ENCODE assay signal across 19 mouse cellular contexts in genomic region chr15:62153222-62153621, GRCm38 (mm10).
DNase-seq lines count a peak whose midpoint lies in the region; ATAC-seq and TF ChIP-seq lines count a peak whose summit lies in the region.
"Had no signal": no experiment of that assay in that cellular context is flagged by ENCODE, and none has a peak within 500 bp of the region (broad histone marks: within the 10 kb centered on the region; RNA-seq: fewer than 3 reads in every experiment).

No protein-coding gene starts in this region.

- peaks cover 95% of the 10 kb centered on the region for H3K4me1 ChIP-seq in liver, embryonic 12.5 days
- peaks cover 65% of the 10 kb centered on the region for H3K4me1 ChIP-seq in liver, embryonic 11.5 days (replicated peaks; ENCODE audit: control insufficient read depth, insufficient read depth, low read length)
- peaks cover 56 to 80% of the 10 kb centered on the region in 2 experiments for H3K4me1 ChIP-seq in liver, embryonic 14.5 days (replicated peaks; ENCODE audit: control insufficient read depth in 2 of 2, insufficient read depth in 2 of 2, low read length in 1 of 2)
- no peaks in the 10 kb centered on the region for H3K4me1 ChIP-seq in midbrain, postnatal 0 days (ENCODE audit: insufficient read depth, low read length)

- intact Hi-C loops in left cerebral cortex, postnatal 36 days (cut with DNase I): no loop called here
- intact Hi-C loops in left cerebral cortex, postnatal 4 days (cut with DNase I): no loop called here

- no peak for DNase-seq in liver, embryonic 11.5 days (ENCODE audit: low spot score)
- DNase-seq in liver, embryonic 14.5 days (ENCODE audit: low read depth in 3 of 3, low spot score in 3 of 3): no peak
- DNase-seq in midbrain, postnatal 0 days (ENCODE audit: low spot score): no peak
- no peak for DNase-seq in left cerebral cortex, postnatal 36 days (ENCODE audit: low spot score in 2 of 2)
- DNase-seq in left cerebral cortex, postnatal 4 days: no peak
- DNase-seq: adrenal gland, postnatal 36 days; cerebellum, adult 18-20 months; cerebellum, postnatal 25 days; embryo, embryonic 11 days; gastrocnemius, postnatal 14 days; heart, adult 2 months; kidney, postnatal 4 days; right cerebral cortex, postnatal 4 days had no signal

- peak overlapping the region; percentile 49 for H3K27ac ChIP-seq in liver, embryonic 12.5 days
- H3K27ac ChIP-seq in liver, embryonic 11.5 days (ENCODE audit: low read depth, low read length): no peak overlapping the region
- H3K27ac ChIP-seq in liver, embryonic 14.5 days: peak overlapping the region; percentile 1; the same call in 1 of the 2 replicates
- H3K27ac ChIP-seq in midbrain, postnatal 0 days (ENCODE audit: low read depth, low read length): no peak overlapping the region
- H3K27ac ChIP-seq: heart, adult 2 months; kidney, embryonic 15.5 days; stomach, postnatal 0 days had no signal

- H3K4me2 ChIP-seq in liver, embryonic 12.5 days: no peak overlapping the region
- no peak overlapping the region for H3K4me2 ChIP-seq in liver, embryonic 11.5 days
- no peak overlapping the region for H3K4me2 ChIP-seq in liver, embryonic 14.5 days (ENCODE audit: low read depth)
- no peak overlapping the region for H3K4me2 ChIP-seq in midbrain, postnatal 0 days (ENCODE audit: low read depth, low read length, poor library complexity, severe bottlenecking)
- H3K4me2 ChIP-seq: kidney, embryonic 15.5 days had no signal

- H3K27me3 ChIP-seq in liver, embryonic 12.5 days (replicated peaks): no peaks in the 10 kb centered on the region
- H3K27me3 ChIP-seq in liver, embryonic 11.5 days (replicated peaks; ENCODE audit: control insufficient read depth, insufficient read depth, low read length): no peaks in the 10 kb centered on the region
- no peaks in the 10 kb centered on the region for H3K27me3 ChIP-seq in liver, embryonic 14.5 days (ENCODE audit: control insufficient read depth, insufficient read depth, low read length)
- H3K27me3 ChIP-seq in midbrain, postnatal 0 days (ENCODE audit: insufficient read depth, low read length): no peaks in the 10 kb centered on the region
- H3K27me3 ChIP-seq: kidney, embryonic 15.5 days had no signal

- no peak for TF ChIP-seq EP300 in liver, embryonic 14.5 days (IDR thresholded peaks at IDR 0.05; ENCODE audit: low read depth)

- H3K9me3 ChIP-seq in liver, embryonic 12.5 days (replicated peaks): no peaks in the 10 kb centered on the region
- H3K9me3 ChIP-seq in liver, embryonic 11.5 days (ENCODE audit: control insufficient read depth, low read length): no peaks in the 10 kb centered on the region
- H3K9me3 ChIP-seq in liver, embryonic 14.5 days (ENCODE audit: control insufficient read depth, low read length): no peaks in the 10 kb centered on the region
- H3K9me3 ChIP-seq in midbrain, postnatal 0 days (ENCODE audit: low read length): no peaks in the 10 kb centered on the region
- H3K9me3 ChIP-seq: kidney, embryonic 15.5 days had no signal

- WGBS in liver, embryonic 12.5 days (ENCODE audit: insufficient replicate concordance): 75% methylated on average over 9 of the region's 9 CpGs
- WGBS in liver, embryonic 11.5 days: 69% methylated on average over 9 of the region's 9 CpGs
- whole genome bisulfite sequencing in liver, embryonic 14.5 days (ENCODE audit: insufficient replicate concordance): 70% methylated on average over 9 of the region's 9 CpGs
- WGBS in midbrain, postnatal 0 days: 51% methylated on average over 9 of the region's 9 CpGs

- no peak for TF ChIP-seq CTCF in liver, embryonic 14.5 days (IDR thresholded peaks at IDR 0.05; ENCODE audit: low read depth)
- no peak for TF ChIP-seq CTCF in midbrain, postnatal 0 days (IDR thresholded peaks at IDR 0.05)

- H3K4me3 ChIP-seq in liver, embryonic 12.5 days: no peak overlapping the region
- H3K4me3 ChIP-seq in liver, embryonic 11.5 days (ENCODE audit: low read depth, low read length): no peak overlapping the region
- H3K4me3 ChIP-seq in liver, embryonic 14.5 days (ENCODE audit: insufficient read depth in 1 of 2, low read depth in 2 of 2, low read length in 2 of 2): no peak overlapping the region
- H3K4me3 ChIP-seq in midbrain, postnatal 0 days (ENCODE audit: low read depth, low read length): no peak overlapping the region
- H3K4me3 ChIP-seq: heart, adult 2 months; kidney, embryonic 15.5 days had no signal

- ATAC-seq in liver, embryonic 12.5 days: no peak
- ATAC-seq in liver, embryonic 11.5 days (replicated peaks; ENCODE audit: low FRiP score): no peak
- peak; percentile 40 for ATAC-seq in activated CD4-positive, CD25-positive, alpha-beta regulatory T cell, adult 4 months
- no peak for ATAC-seq in liver, embryonic 14.5 days (ENCODE audit: insufficient read depth)
- ATAC-seq in midbrain, postnatal 0 days (ENCODE audit: low FRiP score): peak; percentile 12; the same call in 1 of the 2 replicates
- ATAC-seq: intestine, postnatal 0 days; lung, postnatal 0 days had no signal

- no peaks in the 10 kb centered on the region; the same call in 1 of the 2 replicates for H3K36me3 ChIP-seq in liver, embryonic 12.5 days
- no peaks in the 10 kb centered on the region for H3K36me3 ChIP-seq in liver, embryonic 11.5 days (ENCODE audit: control insufficient read depth, insufficient read depth, low read length)
- no peaks in the 10 kb centered on the region for H3K36me3 ChIP-seq in liver, embryonic 14.5 days (replicated peaks; ENCODE audit: control insufficient read depth, insufficient read depth, low read depth)
- H3K36me3 ChIP-seq in midbrain, postnatal 0 days (ENCODE audit: insufficient read depth, low read length): no peaks in the 10 kb centered on the region
- H3K36me3 ChIP-seq: kidney, embryonic 15.5 days had no signal

- H3K9ac ChIP-seq in liver, embryonic 12.5 days: no peak overlapping the region
- no peak overlapping the region for H3K9ac ChIP-seq in liver, embryonic 11.5 days (ENCODE audit: low read depth, low read length)
- H3K9ac ChIP-seq in liver, embryonic 14.5 days (replicated peaks): peak overlapping the region; percentile 2
- no peak overlapping the region for H3K9ac ChIP-seq in midbrain, postnatal 0 days (replicated peaks; ENCODE audit: low read length, poor library complexity, severe bottlenecking)
- H3K9ac ChIP-seq: kidney, embryonic 15.5 days had no signal

Comparison
In these comparisons a context has a peak if more than half of its experiments do, and no peak if none do; other contexts are left out.
1. H3K27ac ChIP-seq: peak in liver, embryonic 12.5 days (single experiment) and liver, embryonic 14.5 days (single experiment); none in liver, embryonic 11.5 days (single experiment) and midbrain, postnatal 0 days (single experiment).
2. ATAC-seq: peak in activated CD4-positive, CD25-positive, alpha-beta regulatory T cell, adult 4 months (single experiment) and midbrain, postnatal 0 days (single experiment); none in liver, embryonic 12.5 days (single experiment), liver, embryonic 11.5 days (single experiment) and liver, embryonic 14.5 days (single experiment).